Mouse (Mus musculus): ENCODE results near the gene Cideb.

- no peak for TF ChIP-seq CTCF (IDR thresholded peaks at IDR 0.05; ENCODE audit: borderline replicate concordance, control insufficient read depth, extremely low read depth, insufficient read depth, low read length, poor library complexity)
- TF ChIP-seq POLR2A (IDR thresholded peaks at IDR 0.05; ENCODE audit: control insufficient read depth, extremely low read depth, insufficient read depth, low read length, poor library complexity): no peak
These were observed 48.7 kb downstream of the Cideb start for GRCm38 (mm10) chr14:55709509-55709908.

Measured in thymus, adult 2 months (tissue).